Mouse (Mus musculus): ENCODE measurements around the gene Myo5c.

DNA sequence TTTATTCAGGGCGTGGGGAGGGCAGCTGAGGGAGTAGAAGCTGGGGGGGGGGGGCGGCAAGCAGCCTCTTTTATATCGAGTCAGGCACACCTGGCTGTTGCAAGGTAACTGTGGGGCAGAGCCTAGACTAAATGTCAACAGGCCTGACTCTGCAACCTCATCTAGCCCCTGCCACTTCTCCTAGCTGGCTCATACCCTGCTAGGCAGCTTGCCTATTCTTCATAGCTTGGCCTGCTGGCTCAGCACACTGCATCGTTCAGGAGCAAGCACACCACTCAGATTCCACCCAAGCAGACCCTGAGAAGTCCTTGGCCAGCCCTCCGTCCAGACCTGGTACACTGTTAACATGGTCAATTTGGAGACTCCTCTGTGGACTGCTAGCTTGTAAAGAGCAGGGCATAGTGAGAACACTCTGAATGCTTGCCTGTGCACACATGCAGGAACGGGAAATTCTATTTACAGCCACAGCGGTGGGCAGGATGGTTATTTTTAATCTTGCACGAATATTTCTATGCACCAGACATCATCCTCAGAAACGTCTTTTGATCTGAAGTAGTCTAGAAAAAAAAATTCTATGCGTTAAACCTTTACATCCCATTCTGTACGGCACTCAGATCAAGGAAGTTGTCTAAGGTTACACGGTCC, 3.3 kb downstream of the Myo5c start:
- TF ChIP-seq ZNF384 (IDR thresholded peaks at IDR 0.05; ENCODE audit: low read depth, low read length) (no peak), RAD21 (IDR thresholded peaks at IDR 0.05; ENCODE audit: low read depth, low read length) (no peak), MAZ (IDR thresholded peaks at IDR 0.05; ENCODE audit: low read depth, low read length) (no peak)

All from CH12.LX (cell line).